8 mouse cellular contexts compared by ENCODE assay signal in genomic region chr12:104418340-104419135, GRCm38 (mm10). TPM values are rescaled to one million over a fixed set of nuclear protein-coding genes. Genes with fewer than 3 reads are reported as not detected.
DNase-seq lines count a peak whose midpoint lies in the region; ATAC-seq and TF ChIP-seq lines count a peak whose summit lies in the region.

No protein-coding gene starts in this region.

- 0 out of 2 replicates have a peak, but pooled peaks have one; percentile 33 for ATAC-seq in intestine, postnatal 0 days

- H3K4me3 ChIP-seq in intestine, postnatal 0 days (ENCODE audit: low read depth, low read length): no peak overlapping the region

- no peaks in the 10 kb centered on the region for H3K4me1 ChIP-seq in intestine, postnatal 0 days (replicated peaks; ENCODE audit: control insufficient read depth, insufficient read depth, low read length)

- 20% methylated on average over 15 of the region's 17 CpGs for WGBS in intestine, postnatal 0 days

- no peaks in the 10 kb centered on the region for H3K36me3 ChIP-seq in intestine, postnatal 0 days (ENCODE audit: control insufficient read depth, insufficient read depth)

- H3K9me3 ChIP-seq in intestine, postnatal 0 days (ENCODE audit: control insufficient read depth): no peaks in the 10 kb centered on the region

- peak; percentile 81 to 83 for DNase-seq in adrenal gland, adult 18-20 months (ENCODE audit: low spot score in 2 of 2)
- DNase-seq in embryo, embryonic 10.5 days (ENCODE audit: low spot score): peak; percentile 93
- peak; percentile 75 to 76 for DNase-seq in gastrocnemius, postnatal 4 days (ENCODE audit: low spot score in 2 of 2)
- peak; percentile 82 to 83 for DNase-seq in left cerebral cortex, postnatal 25 days (ENCODE audit: low spot score in 2 of 2)
- DNase-seq in mesoderm, embryonic 11.5 days (ENCODE audit: low read depth, low spot score): peak; percentile 85
- peak; percentile 53 to 73 for DNase-seq in right cerebral cortex, postnatal 36 days (ENCODE audit: low spot score in 2 of 2)
- DNase-seq in yolk sac, embryonic 10.5 days (ENCODE audit: low spot score): peak; percentile 73

- peak overlapping the region; percentile 38; the same call in 1 of the 2 replicates for H3K4me2 ChIP-seq in intestine, postnatal 0 days (replicated peaks; ENCODE audit: low read depth)

- no peaks in the 10 kb centered on the region for H3K27me3 ChIP-seq in intestine, postnatal 0 days (replicated peaks; ENCODE audit: control insufficient read depth, insufficient read depth, low read length)

- TF ChIP-seq CTCF in intestine, postnatal 0 days (IDR thresholded peaks at IDR 0.05; ENCODE audit: low read depth): peak; percentile 84

- H3K27ac ChIP-seq in intestine, postnatal 0 days (ENCODE audit: low read depth, low read length): no peak overlapping the region

- no peak overlapping the region for H3K9ac ChIP-seq in intestine, postnatal 0 days (ENCODE audit: low read depth, low read length)

- intact Hi-C loops in left cerebral cortex, postnatal 25 days (cut with DNase I): loop anchor here (1.0 to 5.0 kb wide), 4 partner anchors 66 to 424 kb away; no protein-coding TSS in a partner anchor

RNA-seq across cellular contexts. Expression of gene Serpina3n, which starts 12.0 kb away (rescaled TPM):
- total RNA-seq in adrenal gland, adult 18-20 months (2021): 10 to 100 TPM in 1 of 2 experiments, 1 to 10 TPM in 1; 6.0 to 33.8 TPM
- total RNA-seq in gastrocnemius, postnatal 4 days (2021): 1 to 10 TPM; 1.3 to 1.8 TPM
- polyA plus RNA-seq in intestine, postnatal 0 days (2015; fragmentation: Nextera tagmentation; extraction: Ambion mirVana): 0.18 and 0.21 TPM in 2 replicates
- 10 to 100 TPM in 1 of 2 experiments, 1 to 10 TPM in 1; 9.3 to 10.7 TPM for total RNA-seq in left cerebral cortex, postnatal 25 days (2021)

RNA-seq across cellular contexts. Expression of gene Gsc, which starts 54.6 kb away (rescaled TPM):
- total RNA-seq in adrenal gland, adult 18-20 months (2021): not detected
- total RNA-seq in gastrocnemius, postnatal 4 days (2021): 1 to 10 TPM in 1 of 2 experiments, under 1 TPM in 1; 0.41 to 1.3 TPM
- polyA plus RNA-seq in intestine, postnatal 0 days (2015; fragmentation: Nextera tagmentation; extraction: Ambion mirVana): 0.20 TPM in 1 of 2 replicates, not detected in the other
- not detected for total RNA-seq in left cerebral cortex, postnatal 25 days (2021)
